Mouse (Mus musculus) macrophage (primary cell): ENCODE data around the gene Tfr2. TPM values are rescaled to one million over a fixed set of nuclear protein-coding genes. Genes with fewer than 3 reads are reported as not detected.

Experiments
- H3K27ac ChIP-seq: fragments of 350-480 bp; formaldehyde crosslinking; 2 replicates; pipeline ENCODE4 v1.9.0; 2021
- H3K36me3 ChIP-seq: fragments of 350-480 bp; formaldehyde crosslinking; 2 replicates; pipeline ENCODE4 v1.9.0; 2021; ENCODE audit errors: inconsistent target
- H3K4me3 ChIP-seq: fragments of 350-480 bp; formaldehyde crosslinking; 2 replicates; pipeline ENCODE4 v1.9.0; 2021; ENCODE audit errors: inconsistent target
- H3K79me2 ChIP-seq: fragments of 350-480 bp; formaldehyde crosslinking; 2 replicates; pipeline ENCODE4 v1.9.0; 2021; ENCODE audit errors: inconsistent target
- WGBS: methylation state at CpG from one replicate; pipeline ENCODE4 v1.1.7; 2026; ENCODE audit warnings: inconsistent platforms; ENCODE audit not compliant: missing documents; 5-methylcytosine and 5-hydroxymethylcytosine counted together
- polyA plus RNA-seq: library from polyadenylated mRNA; stranded (reverse); fragments of 250-400 nt; gene quantifications from 3 replicates; pipeline ENCODE4 v1.2.4, GENCODE M21; 2018; ENCODE audit warnings: inconsistent platforms
- total RNA-seq, 78 experiments: library from RNA; depleted of rRNA; stranded (reverse); fragments of 250-400 nt; gene quantifications; 1 replicate in 9 of 78; 2 replicates in 24 of 78; 3 replicates in 43 of 78; 4 replicates in 2 of 78; pipeline ENCODE4 v1.2.4; 2018; ENCODE audit warnings: inconsistent platforms in 56 of 78

Tfr2 gene
- total RNA-seq (2018; cell fraction: chromatin; rRNA removed) = under 1 TPM in 3 of 26 experiments, not detected in 23; 0.25 to 0.92 (median 0.33) TPM
- total RNA-seq (2018; cell fraction: cytosol; rRNA removed) = under 1 TPM in 13 of 26 experiments, not detected in 13; 0.03 to 0.24 (median 0.09) TPM
- total RNA-seq (2018; cell fraction: nucleus; rRNA removed) = 1 to 10 TPM in 1 of 26 experiments, under 1 TPM in 3, not detected in 22; 0.18 to 1.0 (median 0.69) TPM
- 0.14 to 0.17 TPM in 2 of 3 replicates, not detected in the other for polyA plus RNA-seq

DNA sequence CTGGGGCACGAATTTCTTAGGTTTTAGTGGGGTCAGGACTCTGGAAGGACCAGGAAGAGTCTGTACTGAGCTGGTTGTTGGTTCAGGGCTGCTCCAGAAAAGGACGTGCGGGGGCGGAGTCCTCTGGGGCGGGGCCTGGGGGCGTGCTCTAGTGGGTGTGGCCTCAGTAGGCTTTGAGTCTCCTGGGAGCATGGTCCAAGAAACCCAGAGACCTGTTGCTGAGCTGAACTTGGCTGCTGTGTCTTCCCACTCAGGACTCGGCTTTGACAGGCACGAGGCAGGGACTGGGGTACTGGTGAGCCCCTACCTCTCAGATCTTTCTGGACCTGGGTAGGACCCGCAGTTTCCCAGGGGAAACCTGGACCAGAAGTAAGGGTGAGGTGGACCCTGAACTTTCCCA lies at the start of gene Tfr2:
Gene Tfr2 (plus strand): TSS at position 176 of the 400 bp plus-strand sequence.
- H3K36me3 ChIP-seq = no peaks in the 10 kb centered on the region
- WGBS = 2% methylated on average over 9 of the region's 9 CpGs
- H3K4me3 ChIP-seq = no peak within 1 kb of the TSS
- H3K27ac ChIP-seq = no peak within 1 kb of the TSS
- H3K79me2 ChIP-seq = no peaks in the 10 kb centered on the region

DNA sequence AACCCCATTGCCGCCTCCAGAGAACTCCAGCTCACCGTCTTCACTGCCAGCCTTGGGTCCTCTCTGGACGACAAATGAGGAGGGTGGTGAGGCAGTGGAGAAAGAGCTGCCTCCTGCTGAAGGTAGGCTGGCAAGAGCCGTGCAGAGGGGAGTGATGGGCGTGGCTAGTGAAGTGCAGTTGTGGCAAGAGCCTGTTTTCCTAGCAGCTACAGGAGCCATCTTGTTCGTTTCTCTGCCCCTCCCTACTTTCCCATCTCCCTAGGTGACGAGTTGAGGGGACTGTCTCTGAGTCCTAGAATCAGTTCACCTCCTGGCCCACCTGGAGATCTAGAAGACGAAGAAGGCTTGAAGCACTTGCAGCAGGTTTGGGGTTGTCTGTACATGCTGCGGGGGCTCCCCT lies 47.8 kb upstream of the Tfr2 start:
- Histone ChIP-seq H3K4me3 (no peak overlapping the region), H3K79me2 (peaks cover 23% of the 10 kb centered on the region), H3K27ac (no peak overlapping the region), H3K36me3 (peaks cover 66% of the 10 kb centered on the region)
- WGBS = 91% methylated on average over 9 of the region's 9 CpGs

DNA sequence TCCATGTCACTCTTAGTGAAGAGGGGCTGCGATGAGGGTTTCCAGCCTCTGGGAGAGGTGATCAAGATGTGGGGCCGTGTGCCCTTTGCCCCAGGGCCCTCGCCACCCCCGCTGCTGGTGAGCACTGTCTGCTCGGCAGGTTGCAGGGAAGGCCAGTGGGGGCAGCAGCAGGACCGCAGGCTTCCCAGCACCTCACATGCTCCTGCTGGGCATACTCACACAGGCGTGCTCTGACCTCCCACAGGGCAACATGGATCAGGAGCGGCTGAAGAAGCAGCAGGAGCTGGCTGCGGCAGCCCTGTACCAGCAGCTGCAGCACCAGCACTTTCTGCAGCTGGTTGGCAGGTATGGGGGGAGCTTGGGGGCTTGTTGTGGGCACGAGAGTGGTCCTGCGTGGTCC lies 46.9 kb upstream of the Tfr2 start:
- Histone ChIP-seq H3K4me3 (no peak overlapping the region), H3K36me3 (peaks cover 74% of the 10 kb centered on the region), H3K27ac (no peak overlapping the region), H3K79me2 (peaks cover 17% of the 10 kb centered on the region)
- 93% methylated on average over 11 of the region's 11 CpGs for WGBS

DNA sequence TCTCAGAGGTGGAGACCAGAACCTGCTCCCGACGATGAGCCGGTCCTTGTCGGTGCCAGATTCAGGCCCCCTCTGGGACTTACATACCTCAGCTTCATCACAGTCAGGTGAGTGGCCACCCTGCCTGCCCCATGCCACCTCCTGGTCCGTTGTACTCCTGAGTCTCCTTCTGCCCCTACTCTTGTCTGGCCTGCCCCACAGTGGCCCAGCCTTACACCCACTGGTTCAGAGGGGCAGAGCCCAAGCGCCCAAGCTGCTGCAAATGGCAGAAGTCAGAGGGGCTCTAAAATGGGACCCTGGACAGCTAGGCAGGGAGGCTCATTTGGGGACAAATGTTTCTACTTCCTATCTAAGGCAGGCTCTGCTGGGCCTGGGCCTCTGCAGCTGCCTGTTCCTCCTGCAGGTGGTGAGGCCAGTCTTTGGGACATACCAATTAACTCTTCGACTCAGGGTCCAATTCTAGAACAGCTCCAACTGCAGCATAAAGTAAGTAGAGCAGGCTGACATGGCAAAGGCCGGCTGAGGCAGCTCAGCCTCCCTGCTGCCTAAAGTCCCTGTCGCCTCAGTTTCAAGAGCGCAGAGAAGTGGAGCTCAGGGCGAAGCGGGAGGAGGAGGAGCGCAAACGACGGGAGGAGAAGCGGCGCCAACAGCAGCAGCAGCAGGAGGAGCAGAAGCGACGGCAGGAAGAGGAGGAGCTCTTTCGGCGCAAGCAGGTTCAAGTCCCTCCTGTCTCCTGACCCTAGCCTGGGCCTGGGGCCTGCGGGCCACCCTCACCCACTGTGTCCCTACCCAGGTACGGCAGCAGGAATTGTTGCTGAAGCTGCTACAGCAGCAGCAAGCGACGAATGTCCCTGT lies 46.0 kb upstream of the Tfr2 start:
- H3K27ac ChIP-seq = no peak overlapping the region
- H3K79me2 ChIP-seq = peaks cover 17% of the 10 kb centered on the region
- H3K4me3 ChIP-seq = no peak overlapping the region
- 94% methylated on average over 25 of the region's 25 CpGs for WGBS
- peaks cover 80% of the 10 kb centered on the region for H3K36me3 ChIP-seq

DNA sequence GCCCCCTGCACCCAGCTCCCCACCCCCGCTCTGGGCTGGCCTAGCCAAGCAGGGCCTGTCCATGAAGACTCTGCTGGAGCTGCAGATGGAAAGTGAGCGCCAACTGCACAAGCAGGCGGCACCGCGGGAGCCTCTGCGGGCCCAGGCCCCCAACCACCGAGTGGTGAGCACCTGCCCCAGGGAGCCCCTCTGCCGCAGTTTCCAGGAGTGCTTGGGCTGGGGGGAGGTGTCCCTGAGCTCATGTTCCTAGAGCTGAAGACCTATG lies 45.5 kb upstream of the Tfr2 start:
- Histone ChIP-seq H3K79me2 (peaks cover 17% of the 10 kb centered on the region), H3K27ac (no peak overlapping the region), H3K4me3 (no peak overlapping the region), H3K36me3 (peaks cover 80% of the 10 kb centered on the region)
- 92% methylated on average over 8 of the region's 8 CpGs for WGBS

DNA sequence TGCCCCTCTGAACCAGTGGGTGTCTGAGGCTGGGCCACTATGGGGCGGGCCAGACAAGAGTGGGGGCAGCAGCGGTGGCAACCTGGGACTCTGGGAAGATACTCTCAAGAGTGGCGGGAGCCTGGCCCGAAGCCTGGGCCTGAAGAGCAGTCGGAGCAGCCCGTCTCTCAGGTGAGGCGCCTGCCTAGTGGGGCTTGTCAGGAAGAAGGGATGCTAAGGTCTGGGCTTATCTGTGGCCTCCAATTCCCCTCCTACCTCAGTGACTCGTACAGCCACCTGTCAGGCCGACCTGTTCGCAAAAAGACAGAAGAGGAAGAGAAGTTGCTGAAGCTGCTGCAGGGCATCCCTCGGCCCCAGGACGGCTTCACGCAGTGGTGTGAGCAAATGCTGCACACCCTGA lies 45.0 kb upstream of the Tfr2 start:
- Histone ChIP-seq H3K4me3 (no peak overlapping the region), H3K27ac (no peak overlapping the region), H3K79me2 (peaks cover 22% of the 10 kb centered on the region), H3K36me3 (peaks cover 80% of the 10 kb centered on the region)
- 90% methylated on average over 12 of the region's 13 CpGs for WGBS

DNA sequence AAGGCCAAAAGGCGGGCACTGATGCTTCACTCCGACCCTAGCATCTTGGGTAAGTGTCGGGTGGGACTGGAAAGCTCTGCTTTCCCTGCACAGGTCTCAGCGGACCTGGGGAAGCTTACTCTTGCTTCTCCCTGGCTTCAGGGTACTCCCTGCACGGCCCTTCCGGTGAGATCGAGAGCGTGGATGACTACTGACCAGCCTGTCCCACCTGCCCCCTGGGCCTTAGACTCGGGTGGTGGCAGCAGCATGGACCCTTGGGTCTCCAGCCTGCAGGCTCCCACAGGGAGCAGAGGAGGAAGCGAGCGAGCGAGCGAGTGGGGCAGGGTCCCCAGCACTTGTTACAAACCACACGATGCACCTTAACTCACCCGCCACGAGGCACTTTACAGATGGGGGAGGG lies 44.1 kb upstream of the Tfr2 start:
- Histone ChIP-seq H3K27ac (no peak overlapping the region), H3K36me3 (peaks cover 79% of the 10 kb centered on the region), H3K4me3 (no peak overlapping the region), H3K79me2 (peaks cover 30% of the 10 kb centered on the region)
- WGBS = 95% methylated on average over 9 of the region's 16 CpGs

DNA sequence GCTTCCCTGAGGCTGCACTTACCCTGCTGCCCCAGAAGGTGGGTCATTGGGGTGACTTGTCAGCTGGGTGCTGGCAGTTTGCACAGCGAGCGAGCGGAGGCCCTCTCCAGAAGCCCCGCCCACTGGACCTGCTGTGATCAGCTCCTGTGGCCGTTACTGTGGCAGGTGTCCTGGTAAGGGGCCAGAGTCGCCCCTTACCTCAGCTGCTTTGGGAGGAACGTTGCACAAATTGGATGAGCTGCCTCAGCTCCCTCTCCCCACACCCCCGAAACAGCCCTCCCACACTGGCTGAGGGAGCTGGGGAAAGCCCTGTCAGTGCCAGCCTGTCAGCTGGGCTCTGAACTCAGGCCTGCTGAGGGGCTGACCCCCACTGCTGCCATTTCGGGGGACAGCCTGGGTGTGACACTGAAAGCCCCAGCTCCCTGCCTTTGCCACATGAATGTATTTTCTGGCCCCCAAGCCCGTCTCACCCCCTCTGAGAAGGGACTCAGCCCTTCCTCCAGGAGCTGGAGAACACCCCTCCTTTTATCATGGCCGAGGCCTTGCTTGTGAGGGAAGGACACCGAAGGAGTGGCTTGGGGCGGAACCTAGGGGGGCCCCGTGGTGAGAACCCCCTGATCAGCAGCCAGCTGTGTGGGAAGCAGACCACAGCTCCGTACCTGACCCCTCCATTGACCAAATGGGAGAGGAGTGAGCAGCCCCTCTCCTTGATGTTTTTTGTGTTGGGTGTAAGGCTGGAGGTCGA lies 43.3 kb upstream of the Tfr2 start:
- WGBS = 66% methylated on average over 16 of the region's 16 CpGs
- peaks cover 39% of the 10 kb centered on the region for H3K79me2 ChIP-seq
- H3K27ac ChIP-seq = no peak overlapping the region
- peaks cover 71% of the 10 kb centered on the region for H3K36me3 ChIP-seq
- H3K4me3 ChIP-seq = no peak overlapping the region

DNA sequence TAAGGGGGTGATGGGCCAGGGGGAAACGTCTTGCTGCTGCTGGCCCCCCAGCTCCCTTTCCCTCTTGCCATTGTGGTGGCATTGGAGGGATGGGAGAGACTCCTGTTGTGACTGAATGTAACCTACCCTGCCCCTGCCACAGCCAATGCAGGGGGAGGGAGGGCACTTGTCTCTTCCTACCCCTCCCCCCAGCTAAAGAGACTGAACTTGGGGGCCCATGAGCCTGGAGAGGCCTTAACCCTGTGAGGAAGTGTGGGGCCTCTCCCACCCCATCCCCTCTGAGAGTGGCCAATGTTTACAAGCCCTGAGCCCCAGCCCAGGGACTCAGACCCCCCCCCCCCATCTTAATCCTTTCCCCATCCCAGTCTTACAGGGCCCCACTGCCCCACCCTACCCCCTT lies 42.2 kb upstream of the Tfr2 start:
- no peak overlapping the region for H3K27ac ChIP-seq

DNA sequence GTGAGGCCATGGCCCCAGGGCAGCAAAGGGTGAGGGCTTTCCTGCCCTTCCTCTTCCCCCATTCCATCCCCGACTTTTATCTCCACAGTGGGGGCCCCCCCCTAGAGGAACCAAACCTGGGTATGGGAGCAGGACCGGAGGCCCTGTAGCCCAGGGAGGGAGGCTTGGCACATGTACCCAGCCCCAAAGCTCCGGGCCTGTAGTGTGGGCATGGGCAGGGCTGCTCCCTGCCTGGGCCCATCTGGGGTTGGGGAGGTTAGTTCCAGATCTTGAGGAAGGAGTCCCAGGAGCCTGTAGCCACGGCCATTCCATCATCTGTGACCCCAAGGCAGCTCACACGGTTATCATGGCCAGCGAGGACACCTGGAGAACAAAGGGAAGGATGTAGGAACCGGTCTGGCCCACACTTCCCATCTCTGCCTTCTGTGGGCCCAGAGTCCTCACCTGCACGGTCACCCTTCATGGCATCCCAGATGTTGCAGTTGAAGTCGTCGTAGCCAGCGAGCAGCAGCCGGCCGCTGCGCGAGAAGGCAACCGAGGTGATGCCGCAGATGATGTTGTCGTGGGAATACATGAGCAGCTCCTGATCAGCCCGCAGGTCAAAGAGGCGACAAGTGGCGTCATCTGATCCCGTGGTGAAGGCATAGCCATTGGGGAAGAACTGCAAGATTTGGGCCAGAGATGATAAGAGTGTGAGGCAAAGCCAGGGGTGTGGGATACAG lies 41.2 kb upstream of the Tfr2 start:
- WGBS = 88% methylated on average over 22 of the region's 22 CpGs
- Histone ChIP-seq H3K79me2 (peaks cover 55% of the 10 kb centered on the region), H3K36me3 (peaks cover 54% of the 10 kb centered on the region), H3K27ac (no peak overlapping the region), H3K4me3 (no peak overlapping the region)

More for the DNA sequence above, 42.2 kb upstream of the Tfr2 start:
- 85% methylated on average over 1 of the region's 1 CpGs for WGBS
- Histone ChIP-seq H3K36me3 (peaks cover 60% of the 10 kb centered on the region), H3K79me2 (peaks cover 50% of the 10 kb centered on the region), H3K4me3 (no peak overlapping the region)

DNA sequence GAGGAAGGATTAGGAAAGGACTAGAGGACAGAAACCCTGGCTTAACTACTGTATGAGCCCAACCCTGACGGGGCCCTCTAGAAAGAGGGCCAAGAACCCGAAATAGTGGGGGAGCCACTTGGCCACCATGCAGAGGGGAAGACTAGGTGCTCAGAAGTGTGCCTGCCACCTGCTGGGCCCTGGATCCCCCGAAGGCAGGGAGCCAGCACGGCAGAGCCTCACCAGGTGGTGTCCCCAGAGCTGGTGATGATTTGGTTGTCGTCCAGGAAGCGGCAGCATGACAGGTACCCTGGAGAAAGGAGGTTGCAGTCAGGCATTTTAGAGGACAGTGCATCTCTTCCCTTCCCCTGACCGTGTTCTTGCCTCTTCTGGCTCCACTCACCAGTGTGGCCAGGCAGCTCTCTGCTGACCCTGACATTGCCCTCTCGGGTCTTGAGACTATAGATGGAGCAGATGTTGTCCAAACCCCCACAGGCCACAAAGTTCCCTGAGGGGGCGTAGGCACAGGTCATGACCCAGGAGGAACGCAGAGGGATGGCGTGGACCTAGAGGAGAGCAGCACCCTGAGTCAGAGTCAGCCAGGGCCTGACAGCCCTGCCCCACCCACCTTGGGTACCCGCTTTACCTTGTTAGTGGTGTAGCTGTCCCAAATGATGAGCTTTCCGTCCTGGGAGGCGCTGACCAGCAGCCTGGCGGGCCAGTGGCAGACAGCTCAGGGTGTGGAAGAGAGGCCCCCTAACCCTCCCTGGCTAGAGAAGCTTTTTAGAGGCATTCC lies 40.2 kb upstream of the Tfr2 start:
- no peak overlapping the region for H3K4me3 ChIP-seq
- whole genome bisulfite sequencing = 82% methylated on average over 13 of the region's 15 CpGs
- peaks cover 50% of the 10 kb centered on the region for H3K36me3 ChIP-seq
- H3K79me2 ChIP-seq = peaks cover 55% of the 10 kb centered on the region
- H3K27ac ChIP-seq = no peak overlapping the region

DNA sequence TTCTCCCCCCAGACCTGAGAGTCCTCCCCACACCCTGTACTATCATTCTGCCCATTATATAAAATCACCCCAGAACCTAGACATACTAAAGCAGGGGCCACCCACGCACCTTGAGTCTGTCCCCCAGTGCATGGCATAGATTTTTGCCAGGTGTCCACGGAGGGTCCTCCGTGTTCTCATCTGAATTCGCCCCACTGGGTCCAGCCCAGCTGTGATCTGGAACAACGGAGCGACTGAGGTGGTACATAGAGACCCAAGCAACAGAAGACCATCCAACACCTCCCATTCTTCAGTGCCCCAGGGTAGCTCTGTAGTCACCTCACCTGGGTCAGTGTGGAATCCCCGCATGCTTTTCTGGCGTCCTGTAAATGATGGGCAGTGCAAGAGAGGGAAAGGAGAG lies 39.6 kb upstream of the Tfr2 start:
- Histone ChIP-seq H3K36me3 (peaks cover 48% of the 10 kb centered on the region), H3K79me2 (peaks cover 55% of the 10 kb centered on the region), H3K27ac (no peak overlapping the region), H3K4me3 (peak overlapping the region; percentile 97)
- WGBS = 86% methylated on average over 8 of the region's 8 CpGs

DNA sequence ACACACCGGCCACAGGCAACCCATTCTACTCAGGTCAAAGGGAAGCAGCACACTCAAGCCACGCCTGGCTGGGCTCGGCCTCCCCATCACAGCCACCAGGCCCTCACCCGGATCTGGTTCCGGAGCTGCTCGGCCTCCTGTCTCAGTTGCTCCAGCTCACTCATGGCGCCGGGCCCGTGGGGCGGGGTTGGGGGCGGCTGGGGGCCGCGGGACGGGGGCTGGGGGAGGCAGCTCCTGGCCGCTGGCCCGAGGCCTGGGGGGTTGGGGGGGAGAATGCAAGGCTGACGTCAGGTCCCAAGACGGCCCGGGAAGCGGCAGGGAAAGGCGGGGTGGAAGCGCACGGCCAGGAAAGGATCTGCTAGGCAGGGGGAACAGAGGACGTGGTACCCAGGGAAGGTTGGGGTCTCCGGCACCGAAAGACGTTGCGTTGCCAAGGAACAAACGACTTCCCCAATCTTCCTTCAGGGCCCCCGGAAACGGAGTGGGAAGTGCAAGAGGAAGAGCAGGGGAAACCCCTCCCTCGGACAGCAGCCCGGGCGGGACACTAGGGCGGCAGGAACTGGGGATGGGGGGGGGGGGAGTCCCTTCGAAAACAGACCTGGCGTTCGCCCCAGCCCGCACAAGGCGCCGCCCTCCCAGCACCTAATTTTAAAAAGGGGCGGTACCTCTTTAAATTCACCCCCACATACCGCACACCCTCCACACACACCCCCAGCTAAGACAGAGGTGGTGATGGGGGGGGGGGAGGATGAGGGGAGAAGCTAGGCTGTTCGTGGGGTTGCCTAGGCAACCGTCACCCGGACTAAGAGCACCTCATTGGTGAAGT lies 38.8 kb upstream of the Tfr2 start:
- H3K27ac ChIP-seq = peak overlapping the region; percentile 57
- peaks cover 43% of the 10 kb centered on the region for H3K36me3 ChIP-seq
- WGBS = 3% methylated on average over 45 of the region's 46 CpGs
- peak overlapping the region; percentile 97 for H3K4me3 ChIP-seq
- peaks cover 55% of the 10 kb centered on the region for H3K79me2 ChIP-seq
